Mouse (Mus musculus) spleen, postnatal 4 days (tissue): ENCODE data around the gene Eea1.
"Not testable (repeated sequence)": the region's sequence is repeated elsewhere in the genome, so short reads cannot be mapped to it uniquely, and the experiment has no call there.

Source experiments
- DNase-seq, 2 experiments: peaks; one replicate each; pipeline ENCODE4 v3.0.0; 2022; ENCODE audit warnings: low spot score in 2 of 2

Eea1 gene

DNA sequence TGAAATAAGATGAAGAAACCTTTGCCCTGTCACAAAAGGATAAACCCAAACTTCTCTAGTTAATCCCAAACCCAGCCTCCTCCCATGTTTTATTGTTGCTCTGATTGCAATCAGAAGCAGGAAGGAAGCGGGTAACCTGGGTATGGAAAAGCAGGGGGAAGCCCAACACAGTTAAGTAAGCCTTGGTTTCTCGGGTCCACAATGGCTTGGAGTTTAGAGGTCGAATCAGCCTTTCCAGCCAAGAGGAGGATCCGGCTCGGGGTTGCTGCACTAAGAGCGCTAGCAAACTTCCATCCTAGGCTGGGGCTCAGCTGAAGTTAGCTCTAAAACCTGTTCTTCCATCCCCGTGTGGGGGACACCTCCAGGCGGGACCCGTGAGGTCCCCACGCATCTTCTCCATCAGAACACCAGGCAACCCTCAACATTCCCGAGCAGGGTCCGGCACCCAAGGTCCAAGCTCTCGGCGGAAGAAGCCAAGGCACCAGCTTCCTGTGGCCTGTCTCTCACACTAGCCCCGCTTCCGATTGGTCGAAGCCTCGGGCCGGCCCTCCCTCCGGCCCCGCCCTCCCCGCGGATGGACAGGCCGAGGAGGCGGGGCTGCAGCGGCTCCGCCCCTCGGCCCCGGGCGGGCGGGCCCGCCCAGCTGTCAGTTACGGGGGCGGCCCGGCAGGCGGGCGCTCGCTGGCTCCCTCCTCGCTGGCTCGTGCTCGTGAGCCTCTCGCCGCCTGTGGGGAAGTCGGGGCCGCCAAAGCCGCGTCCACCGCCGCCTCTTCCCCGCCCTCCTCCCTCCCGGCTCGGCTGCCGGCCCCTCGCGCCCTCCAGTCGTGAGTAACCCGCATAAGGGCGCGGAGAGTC lies at the start of gene Eea1:
Eea1 (plus strand) TSS at position 605 of the 855 bp plus-strand sequence.
- DNase-seq: peak; percentile 91 to 95

DNA sequence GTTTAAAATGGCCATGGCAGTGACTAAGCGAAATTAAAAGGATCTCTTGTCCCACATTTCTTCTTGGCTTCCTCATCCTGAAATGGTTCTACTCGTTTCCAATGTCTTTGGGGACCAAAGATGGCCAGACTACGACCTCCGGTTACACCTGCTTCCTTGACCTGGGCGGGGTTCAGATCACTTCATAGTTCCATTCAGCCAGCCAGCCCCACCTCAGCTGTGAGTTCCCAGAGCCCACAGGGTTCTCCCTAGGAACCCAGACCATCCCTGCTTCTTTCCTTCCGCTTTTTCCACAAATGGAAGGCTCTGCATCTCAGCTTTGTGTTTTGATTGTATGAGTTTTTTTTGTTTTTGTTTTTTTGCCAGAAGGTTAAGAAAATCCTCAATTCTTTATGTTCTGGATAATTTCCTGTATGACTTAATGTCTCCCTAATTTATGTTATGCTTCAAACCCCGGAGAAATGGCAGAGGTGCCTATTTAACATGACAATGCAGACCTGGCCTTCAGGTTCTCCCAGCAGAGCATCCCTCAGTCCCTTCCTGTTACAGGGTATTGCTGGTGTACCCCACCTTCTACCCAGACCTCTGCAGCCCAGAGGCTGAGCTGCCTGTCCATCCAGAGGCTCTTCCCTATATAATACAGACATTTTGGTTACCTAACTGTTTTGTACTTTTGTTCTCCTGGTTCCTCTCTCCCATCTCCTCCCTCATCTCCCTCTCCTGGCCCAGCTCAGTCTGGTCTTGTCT lies 49.1 kb upstream of the Eea1 start:
- no peak for DNase-seq

GRCm38 (mm10) chr10:95892132-95892531 lies 48.3 kb upstream of the Eea1 start:
- DNase-seq: no peak

DNA sequence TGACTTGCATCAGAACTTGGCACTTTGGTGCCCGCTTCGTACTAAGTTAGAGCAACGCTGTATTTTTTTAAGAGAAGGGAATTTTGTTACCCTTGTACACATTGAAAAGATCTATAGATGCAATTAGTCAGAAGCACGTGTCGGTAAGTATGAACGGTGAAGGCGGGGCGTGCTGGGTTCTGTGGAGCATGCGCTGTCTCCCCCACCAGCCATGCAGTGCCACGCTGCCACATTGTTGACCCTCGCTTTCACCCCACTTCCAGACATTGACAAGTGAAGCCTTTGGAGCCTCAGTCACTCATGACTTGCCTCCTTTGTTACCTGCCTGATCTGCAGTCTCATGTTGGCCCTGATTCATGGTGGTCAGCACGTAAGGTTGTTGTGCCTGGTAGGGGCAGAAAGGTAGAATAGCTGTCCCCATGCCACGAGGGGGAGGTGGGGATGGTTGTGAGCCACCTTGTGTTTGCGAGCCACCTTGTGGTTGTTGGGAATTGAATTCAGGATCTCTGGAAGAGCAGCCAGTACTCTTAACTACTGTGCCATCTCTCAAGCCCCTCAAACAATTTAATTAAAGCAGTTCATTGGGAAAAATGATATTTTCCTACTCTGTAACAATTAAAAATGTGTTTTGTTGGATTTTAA lies 47.0 kb upstream of the Eea1 start:
- no peak for DNase-seq

DNA sequence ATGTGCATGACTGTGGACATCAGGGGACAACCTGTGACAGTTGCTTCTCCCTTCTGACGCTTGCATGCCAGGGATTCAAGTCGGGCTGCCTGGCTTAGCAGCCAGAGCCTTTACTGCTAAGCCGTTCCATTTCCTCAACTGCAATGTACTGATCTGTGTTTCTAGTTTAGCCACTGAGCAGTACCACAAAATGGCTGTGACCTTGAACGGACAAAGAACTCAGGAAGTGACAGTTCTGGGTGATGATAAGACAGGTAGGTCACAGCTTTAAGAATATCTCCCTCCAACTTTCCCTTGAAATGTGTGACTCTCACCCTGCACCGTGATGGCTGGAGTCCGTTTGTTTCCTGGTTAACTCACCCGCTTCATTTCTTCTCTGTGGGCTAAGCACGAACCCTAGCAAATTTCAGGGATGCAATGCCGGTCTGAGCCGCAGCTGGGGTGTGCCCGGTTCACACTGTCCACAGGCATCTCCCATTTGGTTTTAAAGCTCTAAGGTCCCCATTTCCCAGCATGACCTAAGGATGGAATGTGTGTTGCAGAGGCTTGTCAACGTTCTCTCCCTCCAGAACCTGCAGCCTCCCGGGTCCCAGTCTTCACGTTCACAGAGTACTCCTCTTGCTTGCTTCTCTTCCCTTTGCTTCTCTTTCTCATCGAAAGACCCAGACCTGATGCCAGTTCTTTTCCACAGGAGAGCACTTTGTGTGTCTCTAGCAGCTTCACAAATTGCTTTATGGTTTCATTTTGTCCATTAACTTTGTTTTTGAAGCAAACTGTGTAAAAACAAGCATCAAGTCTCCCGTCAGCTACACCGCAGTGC lies 46.2 kb upstream of the Eea1 start:
- no peak for DNase-seq

GRCm38 (mm10) chr10:95894856-95895386 lies 45.5 kb upstream of the Eea1 start:
- DNase-seq: peak; percentile 30 to 63

DNA sequence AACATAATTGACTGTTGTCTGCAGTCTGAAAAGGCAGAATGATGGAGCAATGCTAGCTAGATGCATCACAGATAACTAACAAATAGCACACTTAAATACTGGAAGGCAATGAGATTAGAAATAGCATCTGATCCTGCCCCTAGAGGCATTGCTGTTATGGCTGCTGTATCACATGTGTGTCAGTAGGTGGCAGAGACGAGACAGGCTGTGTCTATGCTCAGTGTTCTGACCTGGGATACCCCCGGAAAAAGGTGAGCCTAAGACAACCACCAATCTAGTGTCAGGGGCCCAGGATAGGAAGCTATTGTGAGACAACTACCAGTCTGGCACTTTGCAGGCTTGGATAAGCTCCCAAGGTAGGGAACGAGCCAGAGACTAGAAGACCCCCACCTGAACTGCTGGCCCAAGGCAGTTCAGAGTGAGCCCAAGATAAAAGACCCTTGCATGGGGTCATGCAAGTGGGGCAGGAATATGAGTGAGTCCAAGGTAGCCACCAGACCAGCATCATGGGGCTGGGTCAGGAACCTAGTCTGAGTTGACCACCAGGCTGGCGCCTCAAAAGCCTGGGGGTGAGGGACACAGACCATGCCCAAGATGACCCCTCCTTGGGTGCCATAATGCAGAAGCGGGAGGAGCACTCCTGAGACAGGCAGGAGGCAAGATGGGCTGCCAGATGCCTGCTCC lies 41.8 kb upstream of the Eea1 start:
- no peak for DNase-seq

DNA sequence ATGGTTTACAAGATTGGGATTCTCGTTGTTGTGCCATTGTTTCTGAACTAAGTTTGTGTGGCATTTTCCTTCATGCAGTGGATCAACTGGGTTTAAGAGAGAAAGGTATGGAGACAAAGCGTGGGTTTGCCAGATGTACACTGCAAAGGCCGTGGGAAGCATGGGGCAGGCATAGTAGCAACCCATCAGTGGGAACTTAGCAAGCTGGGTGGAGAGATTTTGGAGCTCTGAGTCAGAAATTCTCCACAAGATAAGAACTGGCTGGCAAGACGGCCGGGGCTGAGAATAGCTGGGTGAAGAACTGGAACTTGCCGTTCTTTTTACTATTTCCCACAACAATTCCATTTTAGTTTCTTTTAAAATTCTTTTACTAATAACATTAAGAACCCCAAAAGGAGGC lies 35.8 kb upstream of the Eea1 start:
- no peak for DNase-seq

- no peak for DNase-seq
These were observed 31.1 kb upstream of the Eea1 start for GRCm38 (mm10) chr10:95909246-95909909.

GRCm38 (mm10) chr10:95911016-95911415 lies 29.4 kb upstream of the Eea1 start:
- no peak for DNase-seq

GRCm38 (mm10) chr10:95914434-95915174 lies 25.8 kb upstream of the Eea1 start:
- no peak for DNase-seq

- peak in 1 of 2 experiments; percentile 29 for DNase-seq
These were observed 21.7 kb upstream of the Eea1 start for GRCm38 (mm10) chr10:95918716-95919115.

DNA sequence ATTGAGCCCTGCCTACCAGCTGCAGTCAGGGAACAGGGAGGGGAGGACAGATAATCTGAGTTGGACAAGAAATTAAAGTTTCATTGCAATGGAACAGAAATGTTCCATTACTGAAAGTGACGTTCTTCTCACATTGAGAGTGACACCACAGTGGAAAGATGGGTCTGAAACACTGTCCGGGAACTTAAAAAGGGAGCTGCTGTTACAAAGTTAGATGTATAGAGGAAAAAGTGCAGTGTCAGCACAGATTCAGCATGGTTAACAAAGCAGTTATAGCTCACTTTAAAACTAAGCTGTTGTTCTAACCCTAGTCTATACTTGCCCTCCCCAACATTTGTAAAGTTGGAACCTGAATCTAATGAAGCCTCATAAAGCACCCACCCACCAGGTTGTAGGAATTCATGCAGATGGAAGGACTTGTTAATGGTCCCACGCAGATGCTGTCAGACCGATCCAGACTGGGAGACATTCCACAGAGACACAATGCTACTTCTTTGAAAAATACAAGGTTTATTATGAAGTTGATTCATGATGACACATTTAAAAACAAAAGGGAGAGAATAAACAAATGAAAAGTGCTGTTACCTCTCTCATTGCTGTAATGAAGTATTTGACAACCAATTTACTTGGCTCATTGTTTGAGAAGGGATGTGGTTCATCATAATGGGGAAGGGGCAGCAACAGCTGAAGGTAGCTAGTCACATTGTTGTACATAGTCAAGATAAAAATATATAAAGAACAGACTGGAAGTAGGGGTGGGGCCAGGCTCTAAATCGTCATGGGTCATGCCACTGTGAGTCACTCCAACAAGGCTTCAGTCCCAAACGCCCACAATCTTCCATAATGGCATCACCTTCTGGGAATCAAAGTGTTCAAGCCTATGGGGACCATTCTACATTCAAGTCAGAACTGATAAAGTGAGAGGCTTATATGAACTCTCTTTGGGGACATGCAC lies 16.9 kb upstream of the Eea1 start:
- no peak for DNase-seq

GRCm38 (mm10) chr10:95933631-95934030 lies 6.8 kb upstream of the Eea1 start:
- DNase-seq: not testable (repeated sequence)

DNA sequence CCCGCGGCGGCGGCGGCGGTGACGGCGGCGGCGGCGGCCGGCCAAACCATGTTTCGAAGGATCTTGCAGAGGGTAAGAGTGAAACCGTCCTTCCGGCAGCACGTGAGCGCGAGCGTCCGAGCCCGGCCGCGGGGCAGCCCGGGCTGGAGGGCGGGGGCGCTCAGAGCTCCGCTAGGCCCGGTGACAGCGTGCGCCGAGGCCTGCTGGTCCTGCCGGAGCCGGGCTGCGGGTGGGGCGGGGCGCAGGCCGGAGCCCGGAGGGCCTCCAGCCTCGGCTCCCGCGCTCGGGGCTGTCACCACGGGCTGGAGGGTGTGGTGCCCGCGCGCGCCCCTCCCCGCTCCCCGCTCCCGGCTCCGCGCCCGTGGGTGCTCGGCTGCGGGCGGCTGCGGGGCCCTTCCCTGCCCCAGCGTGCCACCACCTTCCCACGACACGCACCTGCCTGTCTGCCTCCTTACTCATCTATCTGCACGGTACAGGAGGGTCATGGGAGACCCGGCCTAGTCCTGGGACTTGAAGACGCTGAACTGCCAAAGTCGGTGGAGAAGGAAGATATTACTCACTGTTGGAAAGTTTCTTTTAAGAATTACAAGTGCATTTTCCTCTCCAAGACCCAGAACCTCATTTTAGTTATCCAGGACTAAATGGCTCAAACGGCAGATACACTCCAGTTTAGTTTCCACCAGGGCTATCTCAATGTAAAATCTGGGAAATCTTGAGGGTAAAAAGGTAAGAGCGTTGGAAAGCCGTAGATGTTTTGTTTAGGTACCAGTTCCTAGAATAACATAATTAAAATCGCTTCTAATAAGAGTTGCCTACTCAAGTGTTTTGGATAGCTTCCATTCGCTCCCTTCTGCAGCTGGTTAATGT lies 684 bp downstream of the Eea1 start:
- peak; percentile 66 to 85 for DNase-seq

DNA sequence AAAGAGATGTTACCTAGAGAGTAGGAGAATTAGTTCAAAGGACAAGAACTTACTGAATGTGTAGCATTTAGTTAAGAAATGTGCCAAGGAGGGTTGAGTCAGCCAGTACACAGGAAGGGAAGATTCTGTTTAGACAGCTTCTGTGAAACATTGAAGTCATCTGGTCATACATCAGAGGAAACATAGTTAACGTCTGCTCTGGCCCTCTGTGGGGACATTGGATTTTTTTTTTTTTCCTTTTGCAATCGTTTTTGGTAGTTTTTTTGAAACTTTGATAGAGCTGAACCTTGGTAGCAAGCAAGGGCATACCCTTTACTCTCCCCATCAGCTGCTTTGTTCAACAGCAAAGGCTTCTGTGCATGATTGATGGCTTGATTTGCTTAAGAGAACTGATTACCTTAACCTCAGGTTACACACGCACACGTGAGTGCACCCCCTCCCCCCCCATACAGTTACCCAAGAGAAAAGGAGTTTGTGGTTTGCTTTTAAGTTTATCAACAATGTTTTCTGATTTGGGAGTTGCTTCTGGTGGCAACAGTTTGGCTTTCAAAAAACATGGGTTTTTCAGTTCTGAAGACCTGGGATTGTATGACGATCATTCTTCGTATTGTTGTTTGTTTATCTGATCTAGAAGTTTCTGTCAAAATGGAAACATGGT lies 1.4 kb downstream of the Eea1 start:
- no peak for DNase-seq

GRCm38 (mm10) chr10:95945086-95945485 lies 4.6 kb downstream of the Eea1 start:
- DNase-seq: no peak
